Comparison of ENCODE assay signal across 20 mouse cellular contexts in the genomic region with DNA sequence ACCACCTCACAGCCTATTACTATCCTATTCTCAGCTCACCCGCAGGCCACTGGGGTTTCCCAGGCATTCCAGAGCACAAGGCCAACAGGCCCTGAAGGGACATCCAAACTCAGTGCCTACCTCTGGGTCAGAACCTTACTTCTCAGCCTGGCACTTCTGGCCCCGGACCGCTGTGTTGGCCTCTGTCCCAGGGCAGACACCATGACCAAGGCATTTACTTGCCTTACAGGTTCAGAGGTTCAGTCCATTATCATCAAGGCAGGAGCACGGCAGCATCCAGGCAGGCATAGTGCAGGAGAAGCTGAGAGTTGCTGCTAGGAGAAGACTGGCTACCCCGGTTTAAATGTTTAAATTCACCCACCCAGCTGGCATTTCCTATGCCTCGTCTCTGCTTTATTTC. TPM values are rescaled to one million over a fixed set of nuclear protein-coding genes. Genes with fewer than 3 reads are reported as not detected.
"Had no signal": no experiment of that assay in that cellular context is flagged by ENCODE, and none has a peak within 500 bp of the region (broad histone marks: within the 10 kb centered on the region; RNA-seq: fewer than 3 reads in every experiment).

No protein-coding gene starts in this region.

- H3K4me3 ChIP-seq: lung, embryonic 15.5 days; megakaryocyte, embryonic 14.5 days; midbrain, embryonic 13.5 days; midbrain, embryonic 15.5 days; neural tube, embryonic 12.5 days; stomach, embryonic 15.5 days had no signal

- DNase-seq: liver, postnatal 0 days; lung, adult 2 months; lung, postnatal 14 days; lung, postnatal 36 days; right cerebral cortex, postnatal 14 days; thymus, adult 2 months; thymus, postnatal 25 days; thymus, postnatal 4 days had no signal

- H3K4me1 ChIP-seq: lung, embryonic 15.5 days; stomach, embryonic 15.5 days had no signal

- H3K36me3 ChIP-seq: lung, embryonic 15.5 days; midbrain, embryonic 13.5 days; midbrain, embryonic 15.5 days; neural tube, embryonic 12.5 days; stomach, embryonic 15.5 days had no signal

- H3K9ac ChIP-seq: liver, postnatal 0 days; lung, embryonic 15.5 days; midbrain, embryonic 13.5 days; midbrain, embryonic 15.5 days; neural tube, embryonic 12.5 days; stomach, embryonic 15.5 days had no signal

- H3K4me2 ChIP-seq: lung, embryonic 15.5 days; midbrain, embryonic 13.5 days; midbrain, embryonic 15.5 days; neural tube, embryonic 12.5 days; stomach, embryonic 15.5 days had no signal

- H3K27me3 ChIP-seq: lung, embryonic 15.5 days; midbrain, embryonic 13.5 days; midbrain, embryonic 15.5 days; neural tube, embryonic 12.5 days; stomach, embryonic 15.5 days had no signal

- H3K9me3 ChIP-seq: lung, embryonic 15.5 days; megakaryocyte, embryonic 14.5 days; midbrain, embryonic 13.5 days; midbrain, embryonic 15.5 days; neural tube, embryonic 12.5 days; stomach, embryonic 15.5 days had no signal

- H3K27ac ChIP-seq: lung, embryonic 15.5 days; macrophage; midbrain, embryonic 13.5 days; midbrain, embryonic 15.5 days; neural tube, embryonic 12.5 days; stomach, embryonic 15.5 days; stomach, postnatal 0 days had no signal

- ATAC-seq: liver, postnatal 0 days; lung, postnatal 0 days; midbrain, embryonic 13.5 days; midbrain, embryonic 15.5 days had no signal

RNA-seq across cellular contexts. Expression of a gene that starts 53.0 kb away (rescaled TPM):
- total RNA-seq: megakaryocyte progenitor cell, adult 5-6 weeks; monocyte, adult 5-6 weeks; neutrophil, adult 5-6 weeks had no signal
- polyA plus RNA-seq: liver, postnatal 0 days; macrophage had no signal
